Mouse (Mus musculus) limb, embryonic 10.5 days (tissue): ENCODE data around the gene Mtmr4. TPM values are rescaled to one million over a fixed set of nuclear protein-coding genes. Genes with fewer than 3 reads are reported as not detected.

ENCODE experiments used
- DNase-seq: peaks from one replicate; pipeline ENCODE4 v3.0.0-alpha.2; 2017; ENCODE audit warnings: low spot score
- H3K27ac ChIP-seq: fragments of 300-500 bp; sonication (generic); 2 replicates; pipeline ENCODE4 v1.5.1; 2016; ENCODE audit warnings: mild to moderate bottlenecking
- H3K27me3 ChIP-seq: fragments of 300-500 bp; sonication (generic); 2 replicates; pipeline ENCODE4 v1.6.1; 2016; ENCODE audit warnings: low read depth, mild to moderate bottlenecking; ENCODE audit not compliant: poor library complexity, severe bottlenecking
- H3K36me3 ChIP-seq: fragments of 300-500 bp; sonication (generic); 2 replicates; pipeline ENCODE4 v1.6.1; 2016; ENCODE audit warnings: mild to moderate bottlenecking, moderate library complexity
- H3K4me1 ChIP-seq: fragments of 300-500 bp; sonication (generic); 2 replicates; pipeline ENCODE4 v1.6.1; 2016
- H3K4me3 ChIP-seq: fragments of 300-500 bp; sonication (generic); 2 replicates; pipeline ENCODE4 v1.5.1; 2016; ENCODE audit warnings: mild to moderate bottlenecking, moderate library complexity
- H3K9me3 ChIP-seq: fragments of 300-500 bp; sonication (generic); replicated peaks from 2 replicates; pipeline ENCODE4 v1.6.1; 2016; ENCODE audit warnings: mild to moderate bottlenecking
- WGBS: fragments of 180-500 bp; shearing (Covaris S2); methylation state at CpG from one replicate; pipeline ENCODE4 v1.1.7; 2016; 5-methylcytosine and 5-hydroxymethylcytosine counted together
- polyA plus RNA-seq: library from polyadenylated mRNA; unstranded; fragments of >200 nt; fragmentation: Nextera tagmentation; extraction: Ambion mirVana; gene quantifications from 2 replicates; pipeline ENCODE4 v1.2.1, GENCODE M21; 2016

Gene Mtmr4
- polyA plus RNA-seq, 1 experiment from 2014 or later: 69.0 TPM

DNA sequence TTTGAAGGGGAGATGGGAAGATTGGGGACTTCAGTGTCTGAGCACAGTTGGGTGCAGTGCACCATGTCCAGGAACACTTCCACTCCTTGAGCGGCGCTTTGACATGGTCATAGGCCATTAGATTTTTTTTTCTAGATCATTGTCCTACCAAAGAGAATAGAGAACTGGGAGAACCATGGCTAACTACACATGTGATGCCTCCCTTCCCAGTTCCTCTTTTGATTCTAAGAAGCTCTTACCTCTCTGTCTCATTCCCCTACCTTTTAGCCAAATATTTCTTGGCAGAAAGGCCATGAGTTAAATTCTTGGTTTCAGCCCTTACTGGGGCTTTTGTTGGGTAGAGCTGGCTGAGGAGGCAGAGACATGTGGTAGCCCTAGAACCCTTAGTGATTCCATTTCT is 11.6 kb downstream of the Mtmr4 start:
- Histone ChIP-seq H3K36me3 (peaks cover 100% of the 10 kb centered on the region), H3K27me3 (no peaks in the 10 kb centered on the region), H3K27ac (no peak overlapping the region), H3K4me3 (no peak overlapping the region), H3K9me3 (no peaks in the 10 kb centered on the region), H3K4me1 (no peaks in the 10 kb centered on the region)
- DNase-seq: no peak
- 98% methylated on average over 2 of the region's 2 CpGs for WGBS

DNA sequence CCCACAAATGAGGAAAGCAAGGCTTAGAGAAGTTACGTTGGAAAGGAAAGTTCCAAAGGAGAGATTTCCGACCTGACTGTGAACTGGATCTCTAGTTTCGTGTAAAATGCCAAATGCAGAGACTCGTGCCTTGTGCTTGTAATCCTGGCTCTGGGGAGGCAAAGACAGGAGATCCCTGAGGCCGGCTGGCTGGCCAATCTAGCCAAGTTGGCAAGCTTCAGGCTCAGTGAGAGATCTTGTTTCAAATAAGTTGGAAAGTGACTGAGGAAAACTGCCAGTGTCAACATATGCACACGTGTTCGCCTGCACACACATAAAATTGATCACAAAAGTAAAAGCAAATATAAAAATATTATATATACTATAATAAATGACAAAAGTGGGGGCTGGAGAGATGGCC is 17.3 kb downstream of the Mtmr4 start:
- no peak for DNase-seq

DNA sequence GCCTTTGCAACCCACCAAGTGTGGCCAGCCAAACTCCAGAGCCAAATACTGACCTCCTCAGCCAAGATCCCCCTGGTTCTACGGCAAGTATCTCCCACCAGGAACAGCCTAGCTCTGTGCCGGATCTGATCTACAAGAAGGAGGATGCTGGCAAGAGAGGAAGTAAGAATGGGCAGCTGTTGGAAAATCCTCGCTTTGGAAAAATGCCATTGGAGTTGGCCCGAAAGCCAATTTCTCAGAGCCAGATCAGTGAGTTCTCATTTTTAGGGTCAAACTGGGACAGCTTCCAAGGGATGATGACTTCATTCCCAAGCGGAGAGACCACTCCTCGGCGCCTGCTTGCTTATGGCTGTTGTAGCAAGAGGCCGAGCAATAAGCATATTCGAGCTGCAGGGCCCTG is 19.6 kb downstream of the Mtmr4 start:
- no peak for DNase-seq

More for the DNA sequence above, 17.3 kb downstream of the Mtmr4 start:
- H3K4me1 ChIP-seq: no peaks in the 10 kb centered on the region
- WGBS: 90% methylated on average over 7 of the region's 7 CpGs
- H3K27ac ChIP-seq: no peak overlapping the region
- H3K4me3 ChIP-seq: no peak overlapping the region
- H3K27me3 ChIP-seq: no peaks in the 10 kb centered on the region
- no peaks in the 10 kb centered on the region for H3K9me3 ChIP-seq
- peaks cover 99% of the 10 kb centered on the region for H3K36me3 ChIP-seq

DNA sequence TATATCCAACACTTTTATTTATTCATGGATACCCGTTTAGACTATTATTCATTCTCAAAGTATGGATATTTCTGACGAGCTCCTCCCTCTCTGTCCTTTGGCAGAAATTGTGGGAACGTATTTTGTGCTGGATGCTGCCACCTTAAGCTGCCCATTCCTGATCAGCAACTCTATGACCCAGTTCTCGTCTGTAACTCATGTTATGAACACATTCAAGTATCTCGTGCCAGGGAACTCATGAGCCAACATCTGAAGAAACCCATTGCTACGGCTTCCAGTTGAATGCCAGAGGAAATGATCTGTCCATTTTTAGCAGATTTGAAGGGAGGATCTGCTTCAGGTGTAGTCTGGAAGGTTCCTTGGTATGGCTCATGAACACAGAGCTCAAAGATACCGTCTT is 22.0 kb downstream of the Mtmr4 start:
- H3K36me3 ChIP-seq: peaks cover 99% of the 10 kb centered on the region
- no peaks in the 10 kb centered on the region for H3K4me1 ChIP-seq
- DNase-seq: no peak
- no peak overlapping the region for H3K4me3 ChIP-seq
- no peaks in the 10 kb centered on the region for H3K27me3 ChIP-seq
- no peak overlapping the region for H3K27ac ChIP-seq
- H3K9me3 ChIP-seq: no peaks in the 10 kb centered on the region
- WGBS: 91% methylated on average over 7 of the region's 7 CpGs

More for the DNA sequence above, 19.6 kb downstream of the Mtmr4 start:
- 94% methylated on average over 9 of the region's 9 CpGs for WGBS
- Histone ChIP-seq H3K27ac (no peak overlapping the region), H3K27me3 (no peaks in the 10 kb centered on the region), H3K9me3 (no peaks in the 10 kb centered on the region), H3K4me1 (no peaks in the 10 kb centered on the region), H3K36me3 (peaks cover 99% of the 10 kb centered on the region), H3K4me3 (no peak overlapping the region)

DNA sequence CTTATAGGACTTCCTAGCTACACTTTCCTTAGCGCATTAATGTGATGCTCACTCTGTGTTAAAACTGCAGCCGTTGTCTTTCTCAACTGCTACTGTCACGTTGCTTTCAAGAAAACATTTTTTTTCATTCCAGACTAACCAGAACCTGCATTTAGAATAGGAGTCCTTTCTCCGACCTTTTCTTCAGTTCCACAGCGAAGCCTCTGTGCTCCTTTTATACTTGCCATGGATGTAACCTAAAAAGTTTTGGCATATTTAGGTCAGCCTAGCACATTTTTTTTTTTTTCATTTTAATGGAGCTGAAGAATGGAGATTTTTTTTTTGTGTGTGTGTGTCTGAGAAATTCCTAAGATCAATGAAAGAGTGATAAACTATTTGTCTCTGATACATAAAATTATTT is 23.6 kb downstream of the Mtmr4 start:
- H3K27me3 ChIP-seq: no peaks in the 10 kb centered on the region
- H3K4me3 ChIP-seq: no peak overlapping the region
- no peak overlapping the region for H3K27ac ChIP-seq
- H3K9me3 ChIP-seq: no peaks in the 10 kb centered on the region
- DNase-seq: no peak
- peaks cover 96% of the 10 kb centered on the region for H3K36me3 ChIP-seq
- no peaks in the 10 kb centered on the region for H3K4me1 ChIP-seq
- 93% methylated on average over 5 of the region's 5 CpGs for WGBS

DNA sequence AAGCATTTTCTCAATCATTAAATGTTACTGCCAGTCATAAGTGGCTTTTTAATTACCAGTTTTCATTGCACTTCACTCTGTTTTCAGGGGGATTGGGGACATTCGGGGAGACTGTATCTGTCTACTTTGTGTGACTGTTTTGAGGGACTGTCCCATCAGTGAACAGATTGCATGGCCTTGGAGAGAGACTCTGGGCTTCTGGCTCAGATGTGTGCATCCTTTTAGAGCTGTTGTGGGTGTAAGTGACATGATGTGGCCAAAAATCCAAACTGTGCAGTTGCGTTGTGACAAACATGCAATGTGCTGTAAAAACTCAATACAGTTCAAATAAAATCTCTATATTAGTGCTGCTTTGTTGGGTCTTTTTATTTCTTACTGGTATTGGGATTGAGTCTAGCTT is 24.0 kb downstream of the Mtmr4 start:
- 96% methylated on average over 2 of the region's 2 CpGs for WGBS

DNA sequence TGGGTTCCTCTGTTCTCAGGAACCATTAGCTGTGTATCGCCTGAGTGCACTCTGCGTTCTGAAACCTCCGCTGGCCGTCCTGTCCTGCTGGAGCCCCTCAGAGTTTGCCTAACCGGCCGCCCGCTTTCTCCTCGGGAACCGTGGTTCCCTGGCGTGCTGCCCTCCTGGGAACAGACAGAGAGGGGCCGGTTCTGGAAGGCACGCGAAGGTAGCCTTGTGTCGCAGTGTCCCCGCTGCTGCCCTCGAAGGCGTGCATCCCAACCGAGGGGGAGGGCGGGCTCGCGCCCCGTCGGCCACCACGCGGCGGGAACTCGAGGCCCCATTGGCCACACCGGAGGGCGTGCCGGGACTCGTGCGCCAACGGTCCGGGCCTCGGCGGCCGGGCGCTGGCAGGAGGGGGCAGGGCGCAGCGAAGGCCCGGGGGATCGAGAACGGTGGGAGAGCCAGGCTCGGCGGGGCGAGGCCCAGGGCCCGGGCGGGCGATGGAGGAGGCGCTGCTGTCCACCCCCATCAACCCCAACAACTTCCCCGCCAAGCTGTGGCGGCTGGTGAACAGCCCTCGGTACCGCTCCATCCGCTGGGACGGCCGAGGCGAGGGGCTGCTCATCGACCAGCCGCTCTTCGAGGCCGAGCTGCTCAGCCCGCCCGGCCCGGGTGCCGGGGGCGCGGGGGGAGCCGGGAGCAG is 25.0 kb downstream of the Mtmr4 start, which contains the start of gene Hsf5:
Gene Hsf5, plus strand, starts transcription at position 375 of the 685 bp plus-strand sequence.
- 92% methylated on average over 68 of the region's 69 CpGs for WGBS

More for the DNA sequence above, 24.0 kb downstream of the Mtmr4 start:
- H3K36me3 ChIP-seq: peaks cover 96% of the 10 kb centered on the region
- no peak for DNase-seq
- no peaks in the 10 kb centered on the region for H3K27me3 ChIP-seq
- H3K27ac ChIP-seq: no peak overlapping the region
- H3K9me3 ChIP-seq: no peaks in the 10 kb centered on the region
- no peaks in the 10 kb centered on the region for H3K4me1 ChIP-seq
- no peak overlapping the region for H3K4me3 ChIP-seq

DNA sequence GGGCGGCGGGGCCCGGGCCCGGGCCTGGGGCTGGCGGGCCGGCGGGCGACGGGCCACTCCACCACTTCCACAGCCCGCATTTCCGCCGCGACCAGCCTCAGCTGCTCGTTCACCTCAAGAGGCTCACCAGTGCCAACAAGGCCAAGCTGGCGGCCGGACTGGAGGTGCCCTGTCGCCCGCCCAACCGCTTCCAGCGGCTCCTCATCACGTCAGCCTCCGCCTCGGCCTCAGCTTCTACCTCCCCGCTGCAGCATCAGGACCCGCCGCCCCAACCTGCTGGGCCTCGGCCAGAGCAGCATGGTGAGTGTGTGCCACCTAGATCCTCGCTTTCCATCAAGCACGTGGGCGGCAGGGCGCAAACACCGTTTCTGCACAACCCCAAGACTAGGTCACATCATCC is 25.6 kb downstream of the Mtmr4 start:
- H3K4me3 ChIP-seq: no peak overlapping the region
- no peaks in the 10 kb centered on the region for H3K27me3 ChIP-seq
- WGBS: 91% methylated on average over 32 of the region's 32 CpGs
- no peaks in the 10 kb centered on the region for H3K4me1 ChIP-seq
- peaks cover 89% of the 10 kb centered on the region for H3K36me3 ChIP-seq
- H3K27ac ChIP-seq: no peak overlapping the region
- H3K9me3 ChIP-seq: no peaks in the 10 kb centered on the region
- DNase-seq: no peak

More for the DNA sequence above, 25.0 kb downstream of the Mtmr4 start, which contains the start of gene Hsf5:
- Histone ChIP-seq H3K36me3 (peaks cover 91% of the 10 kb centered on the region), H3K4me1 (no peaks in the 10 kb centered on the region), H3K27ac (no peak within 1 kb of the TSS), H3K27me3 (no peaks in the 10 kb centered on the region), H3K9me3 (no peaks in the 10 kb centered on the region), H3K4me3 (no peak within 1 kb of the TSS)
- no peak for DNase-seq

DNA sequence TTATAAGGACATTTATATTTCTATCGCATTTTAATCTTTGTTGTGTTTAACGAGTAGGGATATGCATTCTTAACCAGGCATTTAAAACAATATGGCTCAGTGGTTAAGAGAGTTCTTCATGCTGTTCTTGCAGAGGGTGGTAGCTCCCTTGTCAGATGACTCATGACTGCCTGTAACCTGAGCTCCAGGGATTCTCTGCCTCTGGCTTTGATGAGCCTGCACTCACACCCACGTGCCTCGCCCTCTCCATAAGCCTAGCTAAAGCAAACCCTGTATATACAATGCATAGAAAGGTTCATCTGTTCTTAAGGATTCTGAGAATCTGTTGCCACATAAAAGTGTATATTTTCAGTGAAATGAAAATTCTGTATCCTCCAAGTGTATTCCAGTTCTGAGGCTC is 31.2 kb downstream of the Mtmr4 start:
- H3K27me3 ChIP-seq: no peaks in the 10 kb centered on the region
- H3K36me3 ChIP-seq: peaks cover 74% of the 10 kb centered on the region
- H3K27ac ChIP-seq: no peak overlapping the region
- no peaks in the 10 kb centered on the region for H3K4me1 ChIP-seq
- DNase-seq: no peak
- WGBS: 66% methylated on average over 4 of the region's 4 CpGs
- H3K9me3 ChIP-seq: no peaks in the 10 kb centered on the region
- H3K4me3 ChIP-seq: no peak overlapping the region

DNA sequence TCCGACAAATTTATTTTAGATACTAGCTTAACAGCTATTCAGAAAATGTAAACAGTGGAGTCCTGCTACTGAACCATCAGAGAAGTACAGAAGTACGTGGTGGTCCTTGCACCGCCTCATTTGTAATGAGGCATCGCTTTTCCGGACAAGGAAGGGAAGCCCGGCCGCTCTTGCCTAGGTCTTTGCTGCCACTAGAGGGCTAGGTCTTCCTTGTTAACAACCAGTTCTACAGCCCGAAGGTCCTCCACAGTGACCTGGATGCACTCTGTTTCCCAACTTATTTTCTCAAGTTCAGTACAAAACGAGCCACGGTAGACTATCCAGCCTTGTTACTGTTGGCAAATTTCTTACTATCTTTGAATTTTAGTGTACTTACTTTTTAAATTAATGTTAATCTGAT is 37.9 kb downstream of the Mtmr4 start:
- no peaks in the 10 kb centered on the region for H3K4me1 ChIP-seq
- H3K27me3 ChIP-seq: no peaks in the 10 kb centered on the region
- WGBS: 32% methylated on average over 10 of the region's 10 CpGs
- H3K4me3 ChIP-seq: no peak overlapping the region
- H3K36me3 ChIP-seq: peaks cover 20% of the 10 kb centered on the region
- H3K9me3 ChIP-seq: no peaks in the 10 kb centered on the region
- no peak overlapping the region for H3K27ac ChIP-seq
- no peak for DNase-seq

DNA sequence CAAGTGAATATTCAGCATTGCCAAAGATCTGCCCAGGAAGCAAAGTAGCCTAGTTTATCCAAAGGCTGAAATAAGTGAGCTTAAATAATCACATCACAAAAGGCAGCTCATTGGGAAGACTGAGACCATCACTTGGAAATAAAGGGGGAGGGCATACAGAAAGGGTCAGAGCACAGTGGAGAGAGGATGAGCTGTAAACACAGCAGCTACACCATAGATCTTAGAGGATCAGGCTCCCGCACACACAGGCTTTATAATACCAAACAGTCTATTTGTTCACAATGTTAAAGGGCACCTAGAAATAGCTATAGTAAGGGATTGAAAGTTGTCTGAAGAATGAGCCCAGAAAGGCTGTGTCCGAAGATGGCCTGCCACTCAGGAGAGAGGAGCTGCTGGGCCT is 46.8 kb downstream of the Mtmr4 start:
- 16% methylated on average over 2 of the region's 2 CpGs for WGBS
- peak overlapping the region; percentile 89 for H3K27ac ChIP-seq
- DNase-seq: no peak
- H3K4me1 ChIP-seq: peaks cover 8% of the 10 kb centered on the region
- H3K9me3 ChIP-seq: no peaks in the 10 kb centered on the region
- H3K27me3 ChIP-seq: no peaks in the 10 kb centered on the region
- no peaks in the 10 kb centered on the region for H3K36me3 ChIP-seq
- H3K4me3 ChIP-seq: peak overlapping the region; percentile 56

DNA sequence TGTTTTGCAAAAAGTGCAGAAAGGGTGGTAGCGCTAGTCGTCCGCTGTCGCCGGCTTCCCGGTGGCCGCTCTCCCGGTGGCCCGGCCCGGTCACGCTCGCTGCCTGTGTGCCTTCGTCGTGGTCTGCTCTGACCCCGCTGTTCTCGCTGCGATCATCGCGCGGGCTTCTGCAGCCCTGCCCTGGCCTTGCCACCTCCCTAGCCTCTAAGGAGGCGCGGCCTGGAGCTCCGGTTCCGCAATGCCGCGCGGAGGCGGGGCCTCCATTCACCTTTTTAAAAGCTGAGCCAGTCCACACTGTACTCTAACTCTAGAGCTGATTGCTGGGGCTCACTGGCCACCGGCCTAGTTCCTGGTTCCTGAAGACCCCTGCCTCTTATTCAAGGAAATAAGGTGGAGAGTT is 47.2 kb downstream of the Mtmr4 start:
- peak overlapping the region; percentile 89 for H3K27ac ChIP-seq
- no peaks in the 10 kb centered on the region for H3K36me3 ChIP-seq
- DNase-seq: peak; percentile 81
- peaks cover 8% of the 10 kb centered on the region for H3K4me1 ChIP-seq
- under 1% methylated on average over 29 of the region's 29 CpGs for WGBS
- no peaks in the 10 kb centered on the region for H3K9me3 ChIP-seq
- H3K27me3 ChIP-seq: no peaks in the 10 kb centered on the region
- peak overlapping the region; percentile 56 for H3K4me3 ChIP-seq

DNA sequence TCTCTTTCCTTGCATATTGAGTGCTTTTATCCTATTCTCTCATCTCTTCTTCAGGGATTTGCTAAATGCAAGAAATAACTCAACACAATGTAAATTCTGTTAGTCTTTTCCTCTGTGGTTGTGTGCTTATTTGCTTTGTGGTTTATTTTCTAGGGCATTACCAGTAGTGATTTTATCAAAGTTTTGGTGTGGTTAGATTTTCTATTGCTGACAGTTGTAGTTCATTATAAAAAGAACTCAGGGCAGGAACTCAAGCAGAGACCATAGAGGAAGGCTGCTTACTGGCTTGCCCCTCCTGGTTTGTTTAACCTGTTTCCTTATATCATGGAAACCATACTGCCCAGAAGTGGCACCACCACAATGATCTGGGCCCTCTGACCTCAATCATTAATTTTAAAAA is 50.9 kb downstream of the Mtmr4 start:
- no peak overlapping the region for H3K27ac ChIP-seq
- no peaks in the 10 kb centered on the region for H3K36me3 ChIP-seq
- H3K27me3 ChIP-seq: no peaks in the 10 kb centered on the region
- H3K9me3 ChIP-seq: no peaks in the 10 kb centered on the region
- no peak overlapping the region for H3K4me3 ChIP-seq
- peaks cover 8% of the 10 kb centered on the region for H3K4me1 ChIP-seq
- no peak for DNase-seq

DNA sequence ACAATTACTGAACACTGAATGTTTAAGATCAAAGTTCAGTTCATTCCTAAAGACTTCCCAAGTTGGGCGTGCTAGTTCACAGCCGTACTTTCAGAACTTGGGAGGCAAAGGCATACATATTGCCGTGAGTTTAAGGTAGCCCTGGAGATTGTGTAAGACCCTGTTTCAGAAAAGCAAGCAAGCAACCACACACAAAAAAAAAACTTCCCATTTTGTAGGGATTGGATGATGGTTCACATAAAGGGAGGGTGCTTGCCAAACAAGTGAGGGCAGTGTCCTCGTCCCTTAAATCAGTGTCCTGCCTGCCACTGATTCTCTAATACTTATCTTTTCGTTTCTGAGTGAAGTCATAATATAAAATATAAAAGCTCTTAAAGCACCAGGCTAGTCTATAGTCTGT is 62.7 kb downstream of the Mtmr4 start:
- WGBS: 87% methylated on average over 5 of the region's 5 CpGs
- no peak for DNase-seq
- Histone ChIP-seq H3K9me3 (no peaks in the 10 kb centered on the region), H3K27ac (no peak overlapping the region), H3K27me3 (no peaks in the 10 kb centered on the region), H3K4me1 (no peaks in the 10 kb centered on the region), H3K36me3 (no peaks in the 10 kb centered on the region), H3K4me3 (no peak overlapping the region)
